Mouse (Mus musculus) olfactory bulb, adult 2 months (tissue): ENCODE measurements around the gene Mgat5b. TPM values are rescaled to one million over a fixed set of nuclear protein-coding genes. Genes with fewer than 3 reads are reported as not detected.
A peak's percentile ranks its signal among the peaks of the same experiment; 100 is the strongest.

Source experiments
- H3K27ac ChIP-seq: fragments of 200-500 bp; 2 replicates; pipeline ENCODE4 v1.5.1; 2012; ENCODE audit warnings: low read depth, low read length; ENCODE audit not compliant: insufficient read depth
- H3K4me1 ChIP-seq: fragments of 200-500 bp; 2 replicates; pipeline ENCODE4 v1.6.1; 2012; ENCODE audit warnings: low read length; ENCODE audit not compliant: control insufficient read depth, insufficient read depth
- H3K4me3 ChIP-seq: fragments of 200-500 bp; 2 replicates; pipeline ENCODE4 v1.5.1; 2012; ENCODE audit warnings: mild to moderate bottlenecking, low read depth, low read length, moderate library complexity; ENCODE audit not compliant: insufficient read depth
- CTCF ChIP-seq: fragments of 200-500 bp; IDR thresholded peaks from 2 replicates; pipeline ENCODE4 v1.5.1; 2012; ENCODE audit warnings: low read depth, mild to moderate bottlenecking, low read length, moderate library complexity; ENCODE audit not compliant: insufficient read depth
- POLR2A ChIP-seq: fragments of 200-500 bp; IDR thresholded peaks from 2 replicates; pipeline ENCODE4 v1.6.1; 2012; ENCODE audit warnings: mild to moderate bottlenecking, low read depth, low read length, moderate library complexity; ENCODE audit not compliant: insufficient read depth
- WGBS: fragments of 180-500 bp; shearing (Covaris S2); methylation state at CpG from one replicate; pipeline ENCODE4 v1.1.7; 2018; 5-methylcytosine and 5-hydroxymethylcytosine counted together
- polyA plus RNA-seq: library from polyadenylated mRNA; stranded (reverse); fragments of >200 nt; gene quantifications from 2 replicates; pipeline ENCODE4 v1.2.4, GENCODE M21; 2012; ENCODE audit warnings: low replicate concordance; ENCODE audit not compliant: missing spikeins, insufficient read depth, insufficient read length

Mgat5b gene
- polyA plus RNA-seq, result not detected in 2 replicates

- TF ChIP-seq POLR2A (no peak), CTCF (peak; percentile 99)
- WGBS, result 1% methylated on average over 90 of the region's 90 CpGs
- Histone ChIP-seq H3K4me3 (peak within 1 kb of the TSS; percentile 51), H3K4me1 (peaks cover 37% of the 10 kb centered on the region), H3K27ac (0 out of 2 replicates have a peak within 1 kb of the TSS, but pooled peaks have one; percentile 36)
These were observed at the start of gene Mgat5b for GRCm38 (mm10) chr11:116918323-116919185. Gene Mgat5b, plus strand, starts transcription at chr11:116918863.

DNA sequence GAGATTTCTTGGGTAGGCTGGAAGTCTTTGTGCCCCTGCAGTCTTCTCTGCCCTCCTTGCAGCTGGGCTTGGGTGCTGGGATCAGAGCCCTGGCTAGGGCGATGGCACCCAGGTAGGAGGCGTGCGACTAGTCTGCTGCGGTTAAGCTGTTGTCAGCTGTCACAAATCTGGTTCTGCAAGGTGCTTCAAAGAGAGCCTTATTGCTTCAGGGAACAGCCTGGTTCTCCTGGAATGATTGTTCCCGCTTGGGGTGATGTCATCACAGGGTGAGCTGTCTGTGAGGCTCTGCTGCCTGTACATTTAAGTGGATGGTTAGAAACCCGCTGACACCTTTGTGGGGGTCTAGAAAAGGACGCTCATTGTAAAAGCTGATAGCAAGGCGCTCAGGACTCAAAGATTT, 49.4 kb upstream of the Mgat5b start:
- TF ChIP-seq CTCF, result no peak
- no peak for TF ChIP-seq POLR2A
- peaks cover 2% of the 10 kb centered on the region; the same call in 1 of the 2 replicates for H3K4me1 ChIP-seq
- 81% methylated on average over 8 of the region's 8 CpGs for WGBS
- no peak overlapping the region for H3K4me3 ChIP-seq
- peak overlapping the region; percentile 52 for H3K27ac ChIP-seq

DNA sequence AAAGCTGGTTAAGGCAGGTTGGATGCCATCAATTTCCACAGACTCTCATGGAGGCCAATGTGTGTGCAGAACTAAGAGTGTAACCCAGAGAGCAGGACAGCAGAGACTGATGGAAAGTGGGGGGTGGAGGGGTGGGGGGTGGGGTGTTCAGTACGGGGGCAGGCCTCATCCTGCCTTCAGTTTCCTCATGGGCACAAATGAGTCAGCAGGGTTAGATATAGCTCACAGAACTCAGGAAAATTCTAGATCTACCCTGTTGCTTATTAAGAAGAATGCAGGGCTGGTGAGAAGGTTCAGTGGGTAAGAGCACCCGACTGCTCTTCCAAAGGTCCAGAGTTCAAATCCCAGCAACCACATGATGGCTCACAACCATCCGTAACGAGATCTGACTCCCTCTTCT, 49.0 kb upstream of the Mgat5b start:
- WGBS, result 62% methylated on average over 4 of the region's 4 CpGs
- H3K4me3 ChIP-seq, result no peak overlapping the region
- H3K27ac ChIP-seq, result peak overlapping the region; percentile 52
- H3K4me1 ChIP-seq, result peaks cover 2% of the 10 kb centered on the region; the same call in 1 of the 2 replicates
- TF ChIP-seq CTCF (no peak), POLR2A (no peak)

DNA sequence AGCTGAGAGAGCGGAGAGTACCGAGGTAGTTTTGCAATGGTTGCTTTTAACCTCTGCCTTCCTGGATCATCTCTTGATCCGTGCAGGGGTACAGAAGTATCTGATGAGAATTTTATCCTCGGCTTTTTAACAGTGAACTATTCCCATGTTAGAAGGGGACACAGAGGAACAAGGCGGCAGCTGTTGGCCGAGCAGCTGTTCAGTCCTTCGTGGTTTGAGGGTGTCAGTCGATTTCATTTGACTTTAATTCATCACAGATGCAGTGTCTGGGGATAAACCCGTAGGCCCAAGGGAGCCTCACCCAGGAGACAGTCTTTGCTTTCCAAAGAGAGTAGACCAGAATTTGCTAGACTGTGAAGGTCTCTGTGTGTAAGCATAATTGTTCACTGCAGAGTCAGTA, 47.1 kb upstream of the Mgat5b start:
- H3K4me1 ChIP-seq, result peaks cover 2% of the 10 kb centered on the region; the same call in 1 of the 2 replicates
- no peak overlapping the region for H3K4me3 ChIP-seq
- 85% methylated on average over 9 of the region's 9 CpGs for WGBS
- no peak overlapping the region for H3K27ac ChIP-seq
- no peak for TF ChIP-seq CTCF
- no peak for TF ChIP-seq POLR2A

- 86% methylated on average over 20 of the region's 20 CpGs for WGBS
- H3K4me3 ChIP-seq, result no peak overlapping the region
- no peak overlapping the region for H3K27ac ChIP-seq
- peaks cover 2% of the 10 kb centered on the region; the same call in 1 of the 2 replicates for H3K4me1 ChIP-seq
- no peak for TF ChIP-seq CTCF
- TF ChIP-seq POLR2A, result no peak
These were observed 44.7 kb upstream of the Mgat5b start for GRCm38 (mm10) chr11:116873987-116874386.

GRCm38 (mm10) chr11:116878454-116878853, 40.2 kb upstream of the Mgat5b start:
- no peak for TF ChIP-seq CTCF
- TF ChIP-seq POLR2A, result no peak
- no peak overlapping the region for H3K4me3 ChIP-seq
- WGBS, result 88% methylated on average over 8 of the region's 8 CpGs
- no peak overlapping the region for H3K27ac ChIP-seq
- 0 out of 2 replicates have a peak, but pooled peaks cover 3% of the 10 kb centered on the region for H3K4me1 ChIP-seq

DNA sequence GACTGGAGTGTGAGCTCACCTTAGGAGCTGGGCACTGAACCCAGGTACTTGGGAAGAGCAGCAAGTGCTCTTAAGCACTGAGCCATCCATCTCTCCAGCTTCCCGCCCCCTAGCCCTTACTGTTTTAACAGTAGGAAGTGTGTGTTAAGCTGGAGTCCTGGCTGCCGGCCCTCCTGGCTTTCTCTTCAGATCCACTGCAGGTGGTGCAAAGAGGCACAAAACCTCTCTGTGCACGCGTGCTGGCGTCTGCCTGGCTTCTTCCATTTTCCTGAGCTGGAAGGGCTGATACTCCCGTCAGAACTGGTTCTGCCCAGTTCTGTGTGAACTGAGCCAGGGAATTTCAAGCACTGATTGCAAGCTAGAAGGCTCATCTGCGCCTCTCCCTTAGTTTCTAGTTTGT, 37.8 kb upstream of the Mgat5b start:
- WGBS, result 33% methylated on average over 7 of the region's 7 CpGs
- TF ChIP-seq CTCF, result no peak
- no peak for TF ChIP-seq POLR2A
- no peak overlapping the region for H3K27ac ChIP-seq
- peaks cover 6% of the 10 kb centered on the region; the same call in 1 of the 2 replicates for H3K4me1 ChIP-seq
- no peak overlapping the region for H3K4me3 ChIP-seq

- WGBS, result 35% methylated on average over 5 of the region's 5 CpGs
- TF ChIP-seq POLR2A (no peak), CTCF (no peak)
- H3K27ac ChIP-seq, result no peak overlapping the region
These were observed 37.2 kb upstream of the Mgat5b start for GRCm38 (mm10) chr11:116881440-116881839.

GRCm38 (mm10) chr11:116882446-116882845, 36.2 kb upstream of the Mgat5b start:
- TF ChIP-seq POLR2A, result no peak
- TF ChIP-seq CTCF, result no peak
- 89% methylated on average over 10 of the region's 10 CpGs for WGBS

More at GRCm38 (mm10) chr11:116881440-116881839, 37.2 kb upstream of the Mgat5b start:
- peaks cover 6% of the 10 kb centered on the region; the same call in 1 of the 2 replicates for H3K4me1 ChIP-seq
- H3K4me3 ChIP-seq, result no peak overlapping the region

More at GRCm38 (mm10) chr11:116882446-116882845, 36.2 kb upstream of the Mgat5b start:
- H3K4me3 ChIP-seq, result no peak overlapping the region
- peaks cover 6% of the 10 kb centered on the region for H3K4me1 ChIP-seq
- H3K27ac ChIP-seq, result no peak overlapping the region
